Mouse (Mus musculus): Measurements from ENCODE around the gene Krt87. TPM values are rescaled to one million over a fixed set of nuclear protein-coding genes. Genes with fewer than 3 reads are reported as not detected.

Krt87 gene
- polyA plus RNA-seq, 1 experiment = not detected

- no peak for TF ChIP-seq GATA1 (IDR thresholded peaks at IDR 0.05; ENCODE audit: low read length)
These were observed 14.6 kb upstream of the Krt87 start for GRCm38 (mm10) chr15:101453093-101453736.

- no peak for TF ChIP-seq GATA1 (IDR thresholded peaks at IDR 0.05; ENCODE audit: low read length)
These were observed 8.8 kb upstream of the Krt87 start, which contains the start of gene Krt88 for GRCm38 (mm10) chr15:101447444-101447843. TSS of gene Krt88 (plus strand) at chr15:101447744.

DNA sequence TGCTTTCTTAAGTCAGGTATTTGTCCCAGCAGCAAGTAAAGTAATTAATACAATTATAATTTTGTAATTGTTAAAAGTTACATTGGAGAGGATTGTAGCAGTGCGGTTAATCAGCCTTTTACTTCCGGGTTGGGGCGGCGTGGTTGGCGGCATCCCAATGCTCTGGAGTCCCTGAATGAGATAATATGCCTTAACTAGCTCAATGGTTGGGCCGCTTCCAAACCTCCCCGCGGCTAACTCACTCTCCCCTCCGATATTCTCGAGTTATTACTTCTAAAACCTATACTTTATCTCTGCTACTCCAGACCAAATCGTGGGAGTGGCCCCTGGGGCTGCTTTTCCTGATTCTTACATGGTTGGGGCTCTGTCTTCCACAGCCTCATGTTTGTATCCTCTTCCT lies 8.0 kb upstream of the Krt87 start:
- no peak for TF ChIP-seq GATA1 (IDR thresholded peaks at IDR 0.05; ENCODE audit: low read length)

GRCm38 (mm10) chr15:101440837-101441236 lies 2.2 kb upstream of the Krt87 start:
- TF ChIP-seq GATA1 (IDR thresholded peaks at IDR 0.05; ENCODE audit: low read length) = no peak

DNA sequence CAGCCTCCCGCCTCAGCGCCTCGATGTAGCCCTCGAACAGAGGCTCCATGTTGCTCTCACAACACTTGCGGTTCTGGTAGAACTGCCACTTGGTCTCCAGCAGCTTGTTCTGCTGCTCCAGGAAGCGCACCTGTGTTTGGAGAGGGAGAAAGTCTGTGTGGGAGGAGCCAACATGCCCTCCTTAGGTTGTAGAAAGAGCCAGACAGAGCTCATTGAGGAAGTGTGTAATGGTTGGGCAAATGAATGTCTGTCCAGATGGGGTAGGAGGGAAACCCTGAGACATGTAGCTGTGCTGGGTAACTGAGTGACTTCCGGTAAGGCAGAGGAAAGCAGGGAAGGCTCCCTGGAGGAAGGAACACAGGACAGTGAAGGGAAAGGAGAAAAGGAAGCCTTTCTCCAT lies 2.0 kb downstream of the Krt87 start:
- TF ChIP-seq GATA1 (IDR thresholded peaks at IDR 0.05; ENCODE audit: low read length) = no peak

DNA sequence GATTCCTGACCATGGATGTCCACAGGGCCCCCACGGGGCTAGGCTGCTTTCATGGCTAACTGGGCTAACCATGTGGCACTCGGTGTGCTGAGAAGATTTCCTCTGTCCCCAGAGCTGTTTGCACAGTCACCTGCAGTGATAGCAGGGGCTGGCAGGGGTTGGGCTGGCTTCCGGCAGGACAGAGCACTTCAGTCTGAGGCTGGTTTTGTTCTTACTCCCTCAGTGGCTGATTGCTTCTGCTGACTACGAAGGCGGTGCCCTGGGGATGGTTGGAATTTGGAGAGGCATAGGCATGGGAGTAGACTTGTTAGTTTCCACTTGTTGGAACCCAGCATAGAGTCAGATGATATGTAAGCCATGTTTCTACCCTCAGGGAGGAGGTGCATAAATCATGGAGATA lies 13.7 kb downstream of the Krt87 start:
- TF ChIP-seq GATA1 (IDR thresholded peaks at IDR 0.05; ENCODE audit: low read length) = no peak

DNA sequence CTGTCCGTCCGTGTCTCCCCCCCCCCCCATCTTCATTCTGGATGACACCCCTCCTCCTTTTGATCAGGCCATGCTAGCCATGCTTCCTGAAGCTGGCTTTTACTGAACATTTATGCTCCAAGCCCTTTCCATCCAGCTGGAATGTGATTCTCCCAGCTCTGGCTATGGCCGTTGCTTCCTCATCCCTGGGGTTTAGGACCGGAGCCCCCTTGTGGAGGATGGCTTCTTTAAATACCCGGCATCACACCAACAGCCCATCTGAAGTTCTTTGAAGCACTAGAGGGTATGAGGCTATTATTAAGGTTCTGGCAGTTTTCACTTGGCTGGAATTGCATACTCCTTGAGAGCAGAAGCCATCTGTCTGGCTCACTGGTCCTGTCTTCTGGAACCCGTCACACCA lies 17.7 kb downstream of the Krt87 start:
- TF ChIP-seq GATA1 (IDR thresholded peaks at IDR 0.05; ENCODE audit: low read length) = no peak

GRCm38 (mm10) chr15:101418950-101419349 lies 19.7 kb downstream of the Krt87 start:
- no peak for TF ChIP-seq GATA1 (IDR thresholded peaks at IDR 0.05; ENCODE audit: low read length)

DNA sequence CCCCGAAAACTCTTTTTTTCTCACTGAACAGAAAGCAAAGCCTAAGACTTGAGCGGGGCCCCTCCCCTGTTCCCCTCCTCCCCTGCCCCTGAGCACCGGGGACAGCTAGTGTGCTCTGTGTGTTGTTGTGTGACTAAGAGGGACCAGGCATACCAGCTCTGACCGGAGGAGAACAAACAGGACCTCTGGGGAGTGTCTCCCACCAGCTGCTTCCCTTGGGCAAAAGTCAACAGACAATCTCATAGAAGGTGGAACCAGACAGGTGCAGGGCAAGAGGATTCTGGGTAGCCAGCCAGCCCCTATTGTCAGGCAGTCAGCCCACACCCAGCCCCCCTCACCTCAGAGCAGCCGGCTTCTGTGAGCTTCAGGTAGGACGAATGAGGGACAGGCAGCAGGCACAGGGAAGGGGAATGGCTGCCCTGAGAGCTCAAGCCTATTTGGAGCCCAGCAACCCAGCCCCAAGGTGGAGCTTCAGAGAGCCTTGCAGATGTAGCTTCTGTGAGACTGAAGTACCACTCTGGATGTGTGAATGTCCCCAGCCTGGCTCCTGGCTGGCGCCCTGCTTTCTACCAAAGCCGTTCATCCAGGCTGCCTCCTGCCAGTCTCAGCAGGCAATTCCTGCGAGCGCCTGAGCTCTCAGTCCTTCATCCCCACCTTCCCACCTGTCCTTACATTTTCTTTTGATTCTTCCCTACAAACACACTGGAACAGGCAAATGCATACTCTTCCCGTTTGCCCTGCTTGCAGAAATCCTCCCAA lies 23.6 kb downstream of the Krt87 start:
- no peak for TF ChIP-seq GATA1 (IDR thresholded peaks at IDR 0.05; ENCODE audit: low read length)

DNA sequence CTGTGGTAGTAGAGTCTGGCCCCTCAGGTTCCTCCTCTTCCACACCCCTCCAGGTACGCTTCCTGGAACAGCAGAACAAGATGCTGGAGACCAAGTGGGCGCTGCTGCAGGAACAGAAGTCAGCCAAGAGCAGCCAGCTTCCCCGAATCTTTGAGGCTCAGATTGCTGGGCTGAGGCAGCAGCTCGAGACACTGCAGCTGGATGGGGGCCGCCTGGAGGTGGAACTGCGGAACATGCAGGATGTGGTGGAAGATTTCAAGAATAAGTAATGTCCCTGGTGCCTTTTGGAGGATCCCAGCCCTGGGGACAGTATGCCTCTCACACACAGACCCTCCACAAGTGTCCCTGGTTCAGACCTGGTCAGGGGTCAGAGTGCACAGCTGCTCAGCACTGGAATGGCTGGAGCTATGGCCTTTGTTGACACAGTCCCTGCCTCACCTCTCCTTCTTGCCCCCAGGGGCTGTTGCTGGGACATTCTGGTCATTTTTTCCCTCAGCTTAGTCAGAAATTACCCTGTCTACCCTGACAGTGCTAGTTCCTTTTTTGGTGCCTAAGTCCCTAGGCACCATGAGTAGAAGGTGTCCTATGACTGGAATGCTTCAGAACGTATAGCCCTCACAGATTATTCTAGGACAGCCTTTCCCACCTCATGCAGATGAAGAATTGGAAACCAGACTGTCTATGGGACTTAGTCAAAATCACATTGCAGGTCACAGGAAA lies 24.5 kb downstream of the Krt87 start:
- TF ChIP-seq GATA1 (IDR thresholded peaks at IDR 0.05; ENCODE audit: low read length) = no peak

- no peak for TF ChIP-seq GATA1 (IDR thresholded peaks at IDR 0.05; ENCODE audit: low read length)
These were observed 26.4 kb downstream of the Krt87 start for GRCm38 (mm10) chr15:101412188-101412587.

- no peak for TF ChIP-seq GATA1 (IDR thresholded peaks at IDR 0.05; ENCODE audit: low read length)
These were observed 27.8 kb downstream of the Krt87 start, which contains the start of gene Krt7 for GRCm38 (mm10) chr15:101410775-101411174. TSS of gene Krt7 (plus strand) at chr15:101411043.

- no peak for TF ChIP-seq GATA1 (IDR thresholded peaks at IDR 0.05; ENCODE audit: low read length)
These were observed 40.3 kb downstream of the Krt87 start for GRCm38 (mm10) chr15:101398269-101398668.

DNA sequence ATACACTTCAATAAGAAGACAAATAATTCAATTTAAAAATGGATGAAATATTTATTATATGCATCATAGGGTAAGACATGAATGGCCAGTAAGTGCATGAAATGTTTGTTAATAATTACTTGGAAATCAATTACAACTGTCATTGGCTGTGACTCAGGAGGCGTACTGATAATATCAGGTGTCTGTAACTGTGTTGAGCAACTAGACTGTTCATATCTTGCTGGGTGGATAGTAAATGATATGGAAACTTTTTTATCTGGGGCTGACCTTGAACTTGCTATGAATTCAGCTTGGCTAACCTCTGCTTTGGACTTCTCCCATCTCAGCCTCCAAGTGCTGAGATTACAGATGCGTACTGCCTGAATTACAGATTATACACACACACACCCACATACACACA lies 40.9 kb downstream of the Krt87 start:
- TF ChIP-seq GATA1 (IDR thresholded peaks at IDR 0.05; ENCODE audit: low read length) = no peak

DNA sequence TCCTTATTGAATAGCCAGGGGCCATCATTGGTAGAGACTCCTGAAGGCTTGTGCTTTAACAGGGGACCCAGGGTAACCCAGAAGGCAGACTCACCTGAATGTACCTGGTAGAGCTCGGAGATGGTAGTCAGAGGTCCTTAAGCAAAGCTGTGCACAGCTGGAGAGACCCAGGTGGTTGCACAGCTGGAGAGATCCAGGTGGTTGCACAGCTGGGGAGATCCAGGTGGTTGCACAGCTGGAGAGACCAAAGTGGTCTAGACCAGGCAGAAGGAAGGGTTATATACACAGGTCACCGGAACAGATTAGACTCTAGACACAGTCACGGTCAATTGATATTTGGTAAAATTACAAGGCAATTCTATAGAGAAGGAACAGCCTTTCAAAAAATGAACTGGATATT lies 41.7 kb downstream of the Krt87 start:
- no peak for TF ChIP-seq GATA1 (IDR thresholded peaks at IDR 0.05; ENCODE audit: low read length)

- TF ChIP-seq GATA1 (IDR thresholded peaks at IDR 0.05; ENCODE audit: low read length) = no peak
These were observed 42.1 kb downstream of the Krt87 start for GRCm38 (mm10) chr15:101396466-101396865.

All from G1E-ER4 (cell line).